Mouse (Mus musculus) heart, postnatal 36 days (tissue): ENCODE data around the gene Sumf1. TPM values are rescaled to one million over a fixed set of nuclear protein-coding genes. Genes with fewer than 3 reads are reported as not detected.
A peak's percentile ranks its signal among the peaks of the same experiment; 100 is the strongest.

Experiments
- DNase-seq, 2 experiments: peaks; one replicate each; pipeline ENCODE4 v3.0.0; 2021 to 2022
- intact Hi-C: fragments of 180-260 bp; cut with DNase I; formaldehyde crosslinking; loops from one replicate; pipeline ENCODE4 v1.15.1; 2025
- total RNA-seq, 2 experiments: library from RNA; stranded (reverse); gene quantifications; 2 replicates each; pipeline ENCODE4 v1.2.3; 2021

Gene Sumf1
- total RNA-seq, 2 experiments from 2014 or later: 14.6 to 15.2 TPM

GRCm38 (mm10) chr6:108101936-108102830 lies 83.2 kb downstream of the Sumf1 start:
- DNase-seq: no peak
- intact Hi-C loops: loop anchor here (5.0 kb wide), 1 partner anchor 110 kb away; the partner anchor contains the start of gene Itpr1

GRCm38 (mm10) chr6:108098846-108099217 lies 86.5 kb downstream of the Sumf1 start:
- no peak for DNase-seq
- intact Hi-C loops: loop anchor here (1.0 to 10.0 kb wide), 4 partner anchors 133 to 616 kb away; no protein-coding TSS in a partner anchor

GRCm38 (mm10) chr6:108098171-108098845 lies 87.1 kb downstream of the Sumf1 start:
- DNase-seq: peak; percentile 54 to 65
- intact Hi-C loops: loop anchor here (1.0 to 10.0 kb wide), 4 partner anchors 134 to 616 kb away; no protein-coding TSS in a partner anchor

- intact Hi-C loops: loop anchor here (5.0 to 10.0 kb wide), 2 partner anchors 137 to 619 kb away; no protein-coding TSS in a partner anchor
- DNase-seq: no peak
These were observed 89.9 kb downstream of the Sumf1 start for GRCm38 (mm10) chr6:108095445-108095844.

- intact Hi-C loops: loop anchor here (10.0 kb wide), 1 partner anchor 621 kb away; no protein-coding TSS in a partner anchor
- no peak for DNase-seq
These were observed 91.9 kb downstream of the Sumf1 start for GRCm38 (mm10) chr6:108093449-108093848.

- DNase-seq: no peak
- intact Hi-C loops: loop anchor here (10.0 kb wide), 1 partner anchor 622 kb away; no protein-coding TSS in a partner anchor
These were observed 92.7 kb downstream of the Sumf1 start for GRCm38 (mm10) chr6:108092646-108093045.

GRCm38 (mm10) chr6:108091296-108091695 lies 94.1 kb downstream of the Sumf1 start:
- intact Hi-C loops: loop anchor here (10.0 kb wide), 1 partner anchor 624 kb away; no protein-coding TSS in a partner anchor
- DNase-seq: no peak

GRCm38 (mm10) chr6:108075857-108076256 lies 109.5 kb downstream of the Sumf1 start:
- no peak for DNase-seq
- intact Hi-C loops: no loop called here

- intact Hi-C loops: no loop called here
These were observed 110.8 kb downstream of the Sumf1 start for GRCm38 (mm10) chr6:108074624-108075023.

GRCm38 (mm10) chr6:108073931-108074330 lies 111.5 kb downstream of the Sumf1 start:
- no peak for DNase-seq
- intact Hi-C loops: no loop called here

More at GRCm38 (mm10) chr6:108074624-108075023, 110.8 kb downstream of the Sumf1 start:
- no peak for DNase-seq

GRCm38 (mm10) chr6:108073071-108073470 lies 112.3 kb downstream of the Sumf1 start:
- no peak for DNase-seq
- intact Hi-C loops: no loop called here

- intact Hi-C loops: no loop called here
- no peak for DNase-seq
These were observed 114.4 kb downstream of the Sumf1 start for GRCm38 (mm10) chr6:108070947-108071346.

- peak in 1 of 2 experiments; percentile 63 for DNase-seq
- intact Hi-C loops: no loop called here
These were observed 119.8 kb downstream of the Sumf1 start for GRCm38 (mm10) chr6:108065583-108065982.

GRCm38 (mm10) chr6:108064918-108065526 lies 120.4 kb downstream of the Sumf1 start, which contains the start of gene Setmar:
TSS of gene Setmar (plus strand) at chr6:108065045.
- intact Hi-C loops: no loop called here
- DNase-seq: peak; percentile 96 to 98

GRCm38 (mm10) chr6:108061121-108061520 lies 124.3 kb downstream of the Sumf1 start:
- no peak for DNase-seq
- intact Hi-C loops: no loop called here

- intact Hi-C loops: no loop called here
- no peak for DNase-seq
These were observed 127.3 kb downstream of the Sumf1 start for GRCm38 (mm10) chr6:108058066-108058465.

GRCm38 (mm10) chr6:108057353-108057752 lies 128.0 kb downstream of the Sumf1 start:
- intact Hi-C loops: loop anchor here (2.0 kb wide), 1 partner anchor 1253 kb away; no protein-coding TSS in a partner anchor

More at GRCm38 (mm10) chr6:108057353-108057752, 128.0 kb downstream of the Sumf1 start:
- no peak for DNase-seq
